15 mouse cellular contexts compared by ENCODE assay signal in the genomic region with DNA sequence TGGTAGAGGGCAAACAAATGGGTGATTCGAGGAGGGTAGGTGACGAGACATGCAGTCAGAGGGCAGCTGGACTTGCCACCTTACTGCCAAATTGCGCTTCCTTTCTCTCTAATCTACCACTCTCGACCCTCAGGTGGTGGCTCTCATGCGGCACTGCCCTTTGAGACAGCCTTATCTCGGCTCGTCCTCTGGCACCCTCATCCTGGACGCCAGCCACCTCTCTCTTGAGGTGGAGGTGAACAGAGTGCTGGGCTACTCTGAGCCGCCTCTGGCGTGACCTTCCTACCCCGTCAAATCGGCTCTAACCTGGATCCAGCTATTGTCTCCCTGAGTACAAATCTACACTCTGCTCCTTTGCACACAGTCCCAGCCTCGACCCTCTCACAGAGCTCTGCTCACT. TPM values are rescaled to one million over a fixed set of nuclear protein-coding genes. Genes with fewer than 3 reads are reported as not detected.
A peak's percentile ranks its signal among the peaks of the same experiment; 100 is the strongest.
DNase-seq lines count a peak whose midpoint lies in the region; ATAC-seq and TF ChIP-seq lines count a peak whose summit lies in the region.
"Had no signal": no experiment of that assay in that cellular context is flagged by ENCODE, and none has a peak within 500 bp of the region (broad histone marks: within the 10 kb centered on the region; RNA-seq: fewer than 3 reads in every experiment).

No protein-coding gene starts in this region.

- H3K9ac ChIP-seq in hindbrain, postnatal 0 days (replicated peaks; ENCODE audit: low read length): no peak overlapping the region
- peak overlapping the region; percentile 78 for H3K9ac ChIP-seq in liver, embryonic 14.5 days (replicated peaks)
- H3K9ac ChIP-seq: forebrain, embryonic 12.5 days; hindbrain, embryonic 12.5 days; midbrain, embryonic 15.5 days had no signal

- no peak overlapping the region for H3K4me3 ChIP-seq in hindbrain, embryonic 10.5 days
- H3K4me3 ChIP-seq in hindbrain, postnatal 0 days (ENCODE audit: low read length): no peak overlapping the region
- H3K4me3 ChIP-seq in liver, embryonic 14.5 days (ENCODE audit: insufficient read depth in 1 of 2, low read depth in 2 of 2, low read length in 2 of 2): peak overlapping the region in 1 of 2 experiments; percentile 31; a peak in 2 of 4 replicates
- H3K4me3 ChIP-seq: embryonic facial prominence, embryonic 10.5 days; forebrain, embryonic 12.5 days; hindbrain, embryonic 12.5 days; limb, embryonic 10.5 days; midbrain, embryonic 15.5 days had no signal

- peaks cover 35% of the 10 kb centered on the region for H3K36me3 ChIP-seq in hindbrain, embryonic 10.5 days
- peaks cover 9% of the 10 kb centered on the region; the same call in 1 of the 2 replicates for H3K36me3 ChIP-seq in hindbrain, postnatal 0 days (ENCODE audit: insufficient read depth, low read length)
- H3K36me3 ChIP-seq in liver, embryonic 14.5 days (replicated peaks; ENCODE audit: control insufficient read depth, insufficient read depth, low read depth): peaks cover 6% of the 10 kb centered on the region
- H3K36me3 ChIP-seq: midbrain, embryonic 15.5 days had no signal

- TF ChIP-seq CTCF in hindbrain, postnatal 0 days (IDR thresholded peaks at IDR 0.05; ENCODE audit: low read depth): no peak
- no peak for TF ChIP-seq CTCF in liver, embryonic 14.5 days (IDR thresholded peaks at IDR 0.05; ENCODE audit: low read depth)

- no peak for TF ChIP-seq EP300 in liver, embryonic 14.5 days (IDR thresholded peaks at IDR 0.05; ENCODE audit: low read depth)

- H3K27me3 ChIP-seq in hindbrain, embryonic 10.5 days (ENCODE audit: insufficient read depth, poor library complexity, severe bottlenecking): no peaks in the 10 kb centered on the region
- H3K27me3 ChIP-seq in hindbrain, postnatal 0 days (ENCODE audit: insufficient read depth, low read length): no peaks in the 10 kb centered on the region
- no peaks in the 10 kb centered on the region for H3K27me3 ChIP-seq in liver, embryonic 14.5 days (ENCODE audit: control insufficient read depth, insufficient read depth, low read length)
- H3K27me3 ChIP-seq: CH12.LX; forebrain, embryonic 12.5 days; hindbrain, embryonic 12.5 days; midbrain, embryonic 15.5 days had no signal

- H3K4me1 ChIP-seq in hindbrain, embryonic 10.5 days (replicated peaks): peaks cover 32% of the 10 kb centered on the region
- peaks cover 18% of the 10 kb centered on the region for H3K4me1 ChIP-seq in hindbrain, postnatal 0 days (ENCODE audit: insufficient read depth, low read length)
- H3K4me1 ChIP-seq in liver, embryonic 14.5 days (replicated peaks; ENCODE audit: control insufficient read depth in 2 of 2, insufficient read depth in 2 of 2, low read length in 1 of 2): peaks cover 43 to 47% of the 10 kb centered on the region in 2 experiments

- intact Hi-C loops in heart, postnatal 10 days (cut with DNase I): no loop called here

- no peak for DNase-seq in hindbrain, embryonic 10.5 days (ENCODE audit: low spot score)
- no peak for DNase-seq in hindbrain, postnatal 0 days (ENCODE audit: low spot score)
- peak; percentile 66 to 73 for DNase-seq in heart, postnatal 10 days
- peak in 1 of 3 experiments; percentile 52 for DNase-seq in liver, embryonic 14.5 days (ENCODE audit: low read depth in 3 of 3, low spot score in 3 of 3)
- peak; percentile 79 to 82 for DNase-seq in spleen, postnatal 4 days (ENCODE audit: low spot score in 2 of 2)
- DNase-seq in right cerebral cortex, postnatal 25 days: no peak
- DNase-seq in right cerebral cortex, adult 2 months (ENCODE audit: low spot score in 2 of 2): no peak
- DNase-seq: cerebellum, adult 9-11 months; kidney, adult 8-10 months had no signal

- WGBS in hindbrain, embryonic 10.5 days: 93% methylated on average over 13 of the region's 13 CpGs
- 90% methylated on average over 13 of the region's 13 CpGs for WGBS in hindbrain, postnatal 0 days
- 40% methylated on average over 13 of the region's 13 CpGs for WGBS in liver, embryonic 14.5 days (ENCODE audit: insufficient replicate concordance)

- H3K9me3 ChIP-seq in hindbrain, embryonic 10.5 days: no peaks in the 10 kb centered on the region
- no peaks in the 10 kb centered on the region for H3K9me3 ChIP-seq in hindbrain, postnatal 0 days (ENCODE audit: low read length)
- H3K9me3 ChIP-seq in liver, embryonic 14.5 days (ENCODE audit: control insufficient read depth, low read length): no peaks in the 10 kb centered on the region
- H3K9me3 ChIP-seq: embryonic facial prominence, embryonic 10.5 days; forebrain, embryonic 12.5 days; hindbrain, embryonic 12.5 days; limb, embryonic 10.5 days; midbrain, embryonic 15.5 days had no signal

- H3K27ac ChIP-seq in hindbrain, embryonic 10.5 days: 0 out of 2 replicates have a peak overlapping the region, but pooled peaks have one; percentile 12
- no peak overlapping the region for H3K27ac ChIP-seq in hindbrain, postnatal 0 days
- H3K27ac ChIP-seq in liver, embryonic 14.5 days: peak overlapping the region; percentile 99
- H3K27ac ChIP-seq: embryonic facial prominence, embryonic 10.5 days; forebrain, embryonic 12.5 days; hindbrain, embryonic 12.5 days; limb, embryonic 10.5 days; midbrain, embryonic 15.5 days had no signal

- no peak overlapping the region for H3K4me2 ChIP-seq in hindbrain, postnatal 0 days (ENCODE audit: low read depth, low read length)
- peak overlapping the region; percentile 73 for H3K4me2 ChIP-seq in liver, embryonic 14.5 days (ENCODE audit: low read depth)
- H3K4me2 ChIP-seq: forebrain, embryonic 12.5 days; hindbrain, embryonic 12.5 days; midbrain, embryonic 15.5 days had no signal

- ATAC-seq in hindbrain, postnatal 0 days: no peak
- peak; percentile 55 for ATAC-seq in liver, embryonic 14.5 days (ENCODE audit: insufficient read depth)
- ATAC-seq: midbrain, embryonic 15.5 days had no signal

RNA-seq across cellular contexts. Expression of a gene that starts 35.1 kb away (rescaled TPM):
- 25.5 and 27.7 TPM in 2 replicates for polyA plus RNA-seq in hindbrain, embryonic 10.5 days (2016; fragmentation: Nextera tagmentation; extraction: Ambion mirVana)
- total RNA-seq in hindbrain, postnatal 0 days (2014; rRNA removed): 20.9 and 21.0 TPM in 2 replicates
- polyA plus RNA-seq in hindbrain, postnatal 0 days (2015; fragmentation: Nextera tagmentation; extraction: Ambion mirVana): 10.2 and 12.9 TPM in 2 replicates
- total RNA-seq in heart, postnatal 10 days (2021): 10 to 100 TPM; 35.5 to 46.0 TPM
- polyA plus RNA-seq in liver, embryonic 14.5 days (2012; rRNA removed): 12.9 and 14.7 TPM in 2 replicates
- polyA plus RNA-seq in liver, embryonic 14.5 days (2014; fragmentation: Nextera tagmentation; extraction: Ambion mirVana): 20.0 and 22.2 TPM in 2 replicates

Comparison
In these comparisons a context has a peak if more than half of its experiments do, and no peak if none do; other contexts are left out.
1. DNase-seq: peak in heart, postnatal 10 days (2 of 2) and spleen, postnatal 4 days (2 of 2); none in hindbrain, embryonic 10.5 days (single experiment), hindbrain, postnatal 0 days (single experiment), right cerebral cortex, postnatal 25 days (single experiment) and right cerebral cortex, adult 2 months (0 of 2).